Mouse (Mus musculus) midbrain, postnatal 0 days (tissue): ENCODE measurements around the gene Mctp1. TPM values are rescaled to one million over a fixed set of nuclear protein-coding genes. Genes with fewer than 3 reads are reported as not detected.

Experiments used
- ATAC-seq: fragments of 200-750 bp; cut with Nextera tagmentation; 2 replicates; pipeline ENCODE4 v1.8.0; 2017; ENCODE audit warnings: moderate number of reproducible peaks, mild to moderate bottlenecking, moderate TSS enrichment, moderate library complexity; ENCODE audit not compliant: low FRiP score
- DNase-seq: peaks from one replicate; pipeline ENCODE4 v3.0.0-alpha.2; 2015; ENCODE audit warnings: low spot score
- H3K27ac ChIP-seq: fragments of 300-500 bp; sonication (generic); 2 replicates; pipeline ENCODE4 v1.5.1; 2014; ENCODE audit warnings: low read depth, mild to moderate bottlenecking, low read length, mixed read lengths
- H3K27me3 ChIP-seq: fragments of 300-500 bp; sonication (generic); 2 replicates; pipeline ENCODE4 v1.6.1; 2014; ENCODE audit warnings: low read length, control low read depth, mixed read lengths; ENCODE audit not compliant: insufficient read depth
- H3K36me3 ChIP-seq: fragments of 300-500 bp; sonication (generic); 2 replicates; pipeline ENCODE4 v1.6.1; 2014; ENCODE audit warnings: low read length, control low read depth, mixed read lengths; ENCODE audit not compliant: insufficient read depth
- H3K4me1 ChIP-seq: fragments of 300-500 bp; sonication (generic); 2 replicates; pipeline ENCODE4 v1.6.1; 2014; ENCODE audit warnings: mild to moderate bottlenecking, control low read depth, antibody characterized with exemption, low read length, mixed read lengths; ENCODE audit not compliant: insufficient read depth
- H3K4me2 ChIP-seq: fragments of 300-500 bp; sonication (generic); 2 replicates; pipeline ENCODE4 v1.6.1; 2014; ENCODE audit warnings: low read depth, mild to moderate bottlenecking, low read length, mixed read lengths; ENCODE audit not compliant: poor library complexity, severe bottlenecking
- H3K4me3 ChIP-seq: fragments of 300-500 bp; sonication (generic); 2 replicates; pipeline ENCODE4 v1.5.1; 2014; ENCODE audit warnings: low read depth, mild to moderate bottlenecking, low read length, moderate library complexity
- H3K9ac ChIP-seq: fragments of 300-500 bp; sonication (generic); replicated peaks from 2 replicates; pipeline ENCODE4 v1.6.1; 2014; ENCODE audit warnings: mild to moderate bottlenecking, low read length, moderate library complexity, mixed read lengths; ENCODE audit not compliant: poor library complexity, severe bottlenecking
- H3K9me3 ChIP-seq: fragments of 300-500 bp; sonication (generic); 2 replicates; pipeline ENCODE4 v1.6.1; 2016; ENCODE audit warnings: low read length, control low read depth
- CTCF ChIP-seq: IDR thresholded peaks from 2 replicates; pipeline ENCODE4 v1.5.1; 2016; ENCODE audit warnings: antibody characterized with exemption, mild to moderate bottlenecking
- WGBS: fragments of 180-500 bp; shearing (Covaris S2); extraction: QIAGEN DNeasy Blood & Tissue Kit; methylation state at CpG from one replicate; pipeline ENCODE4 v1.1.7; 2014; 5-methylcytosine and 5-hydroxymethylcytosine counted together
- polyA plus RNA-seq: library from polyadenylated mRNA; unstranded; fragments of >200 nt; fragmentation: Nextera tagmentation; extraction: Ambion mirVana; gene quantifications from 2 replicates; pipeline ENCODE4 v1.2.1, GENCODE M21; 2015
- total RNA-seq: library from RNA; depleted of rRNA; stranded (reverse); fragments of >200 nt; gene quantifications from 2 replicates; pipeline ENCODE4 v1.2.3, GENCODE M21; 2014

Gene Mctp1
- total and polyA plus RNA-seq, 2 experiments from 2014 or later = 3.9 to 7.0 TPM

GRCm38 (mm10) chr13:76591692-76592091, 207.4 kb downstream of the Mctp1 start:
- no peak overlapping the region for H3K9ac ChIP-seq
- no peak for TF ChIP-seq CTCF
- H3K27ac ChIP-seq = no peak overlapping the region
- no peaks in the 10 kb centered on the region for H3K27me3 ChIP-seq
- H3K9me3 ChIP-seq = no peaks in the 10 kb centered on the region
- H3K4me2 ChIP-seq = no peak overlapping the region
- DNase-seq (no peak), ATAC-seq (no peak)
- no peaks in the 10 kb centered on the region for H3K4me1 ChIP-seq
- H3K4me3 ChIP-seq = no peak overlapping the region
- WGBS = 89% methylated on average over 1 of the region's 1 CpGs
- no peaks in the 10 kb centered on the region for H3K36me3 ChIP-seq

GRCm38 (mm10) chr13:76592908-76593307, 208.6 kb downstream of the Mctp1 start:
- ATAC-seq (no peak), DNase-seq (no peak)
- Histone ChIP-seq H3K9ac (no peak overlapping the region), H3K27me3 (no peaks in the 10 kb centered on the region), H3K36me3 (no peaks in the 10 kb centered on the region), H3K4me1 (no peaks in the 10 kb centered on the region), H3K4me2 (no peak overlapping the region), H3K9me3 (no peaks in the 10 kb centered on the region), H3K4me3 (no peak overlapping the region), H3K27ac (no peak overlapping the region)
- TF ChIP-seq CTCF = no peak
- WGBS = 93% methylated on average over 2 of the region's 2 CpGs

- Histone ChIP-seq H3K9me3 (no peaks in the 10 kb centered on the region), H3K4me1 (no peaks in the 10 kb centered on the region), H3K9ac (no peak overlapping the region), H3K27ac (no peak overlapping the region), H3K4me3 (no peak overlapping the region), H3K36me3 (no peaks in the 10 kb centered on the region), H3K27me3 (no peaks in the 10 kb centered on the region), H3K4me2 (no peak overlapping the region)
- 73% methylated on average over 7 of the region's 7 CpGs for WGBS
- no peak for TF ChIP-seq CTCF
- ATAC-seq = no peak
- DNase-seq = no peak
Observed at GRCm38 (mm10) chr13:76597005-76597404, 212.7 kb downstream of the Mctp1 start.

GRCm38 (mm10) chr13:76609425-76609824, 225.1 kb downstream of the Mctp1 start:
- no peaks in the 10 kb centered on the region for H3K27me3 ChIP-seq
- DNase-seq (no peak), ATAC-seq (no peak)
- no peaks in the 10 kb centered on the region for H3K4me1 ChIP-seq
- H3K9me3 ChIP-seq = no peaks in the 10 kb centered on the region
- H3K4me2 ChIP-seq = no peak overlapping the region
- TF ChIP-seq CTCF = no peak
- no peak overlapping the region for H3K9ac ChIP-seq
- no peak overlapping the region for H3K27ac ChIP-seq
- no peaks in the 10 kb centered on the region for H3K36me3 ChIP-seq
- H3K4me3 ChIP-seq = no peak overlapping the region

GRCm38 (mm10) chr13:76611499-76611898, 227.2 kb downstream of the Mctp1 start:
- no peak for TF ChIP-seq CTCF
- no peaks in the 10 kb centered on the region for H3K4me1 ChIP-seq
- no peak overlapping the region for H3K9ac ChIP-seq
- no peak overlapping the region for H3K4me3 ChIP-seq
- no peaks in the 10 kb centered on the region for H3K27me3 ChIP-seq
- no peaks in the 10 kb centered on the region for H3K9me3 ChIP-seq
- no peak overlapping the region for H3K27ac ChIP-seq
- ATAC-seq (no peak), DNase-seq (no peak)
- H3K4me2 ChIP-seq = no peak overlapping the region
- WGBS = 73% methylated on average over 2 of the region's 2 CpGs
- no peaks in the 10 kb centered on the region for H3K36me3 ChIP-seq

- no peak overlapping the region for H3K4me3 ChIP-seq
- TF ChIP-seq CTCF = no peak
- H3K4me1 ChIP-seq = no peaks in the 10 kb centered on the region
- H3K27me3 ChIP-seq = no peaks in the 10 kb centered on the region
- H3K27ac ChIP-seq = no peak overlapping the region
- no peak for ATAC-seq
- no peak overlapping the region for H3K9ac ChIP-seq
- H3K4me2 ChIP-seq = no peak overlapping the region
- H3K36me3 ChIP-seq = no peaks in the 10 kb centered on the region
- no peak for DNase-seq
- H3K9me3 ChIP-seq = no peaks in the 10 kb centered on the region
Observed at GRCm38 (mm10) chr13:76620111-76620510, 235.8 kb downstream of the Mctp1 start.
